In genomic region chr7:45897258-45897757, GRCm38 (mm10) we compare ENCODE assay signal across 7 mouse cellular contexts. TPM values are rescaled to one million over a fixed set of nuclear protein-coding genes. Genes with fewer than 3 reads are reported as not detected.
DNase-seq lines count a peak whose midpoint lies in the region; ATAC-seq and TF ChIP-seq lines count a peak whose summit lies in the region.

No protein-coding gene starts in this region.

- intact Hi-C loops in left cerebral cortex, postnatal 10 days (cut with DNase I) = no loop called here

- H3K27ac ChIP-seq in ES-E14 (ENCODE audit: insufficient read depth, low read depth, low read length, poor library complexity, severe bottlenecking) (peak overlapping the region; percentile 92), macrophage (peak overlapping the region; percentile 84)
- peak overlapping the region; percentile 64 for H3K27ac ChIP-seq in bone marrow, adult 2 months (ENCODE audit: control insufficient read depth, insufficient read depth, low read depth, low read length, poor library complexity)
- H3K27ac ChIP-seq in forebrain, embryonic 15.5 days (replicated peaks) = peak overlapping the region; percentile 72
- peak overlapping the region; percentile 82 for H3K27ac ChIP-seq in hindbrain, postnatal 0 days

- H3K9ac ChIP-seq in ES-E14 (ENCODE audit: insufficient read depth, low read depth, low read length, poor library complexity, severe bottlenecking) = peak overlapping the region; percentile 84
- peak overlapping the region; percentile 53 for H3K9ac ChIP-seq in forebrain, embryonic 15.5 days (replicated peaks)
- peak overlapping the region; percentile 63 for H3K9ac ChIP-seq in hindbrain, postnatal 0 days (replicated peaks; ENCODE audit: low read length)

- H3K4me2 ChIP-seq in forebrain, embryonic 15.5 days (replicated peaks) = peak overlapping the region; percentile 87
- peak overlapping the region; percentile 92 for H3K4me2 ChIP-seq in hindbrain, postnatal 0 days (ENCODE audit: low read depth, low read length)

- H3K79me2 ChIP-seq in macrophage (ENCODE audit: inconsistent target) = no peaks in the 10 kb centered on the region

- peak; percentile 58 for ATAC-seq in forebrain, embryonic 15.5 days (replicated peaks)
- peak; percentile 67 for ATAC-seq in hindbrain, postnatal 0 days

- in situ Hi-C loops in ES-E14 (cut with MboI; ENCODE audit: low sequenced_read_pairs in 2 of 2, unreplicated experiment in 2 of 2) = no loop called here

- H3K36me3 ChIP-seq in ES-E14 (ENCODE audit: control insufficient read depth, insufficient read depth, low read length, poor library complexity, severe bottlenecking) (no peaks in the 10 kb centered on the region; the same call in 1 of the 2 replicates), macrophage (ENCODE audit: inconsistent target) (no peaks in the 10 kb centered on the region)
- no peaks in the 10 kb centered on the region for H3K36me3 ChIP-seq in forebrain, embryonic 15.5 days
- H3K36me3 ChIP-seq in hindbrain, postnatal 0 days (ENCODE audit: insufficient read depth, low read length) = no peaks in the 10 kb centered on the region

- no peaks in the 10 kb centered on the region for H3K27me3 ChIP-seq in forebrain, embryonic 15.5 days
- no peaks in the 10 kb centered on the region for H3K27me3 ChIP-seq in hindbrain, postnatal 0 days (ENCODE audit: insufficient read depth, low read length)

- peaks cover 0 to 3% of the 10 kb centered on the region in 2 experiments; a peak in 2 of 4 replicates for H3K4me1 ChIP-seq in ES-E14 (ENCODE audit: control insufficient read depth in 2 of 2, insufficient read depth in 2 of 2, low read length in 2 of 2, poor library complexity in 1 of 2)
- no peaks in the 10 kb centered on the region; the same call in 1 of the 2 replicates for H3K4me1 ChIP-seq in bone marrow, adult 2 months (ENCODE audit: control insufficient read depth, insufficient read depth, low read length)
- H3K4me1 ChIP-seq in forebrain, embryonic 15.5 days = peaks cover 13% of the 10 kb centered on the region
- H3K4me1 ChIP-seq in hindbrain, postnatal 0 days (ENCODE audit: insufficient read depth, low read length) = peaks cover 8% of the 10 kb centered on the region; the same call in 1 of the 2 replicates

- TF ChIP-seq CTCF in bone marrow, adult 2 months (IDR thresholded peaks at IDR 0.05; ENCODE audit: control insufficient read depth, insufficient read depth, low read length) = no peak
- TF ChIP-seq CTCF in hindbrain, postnatal 0 days (IDR thresholded peaks at IDR 0.05; ENCODE audit: low read depth) = 0 out of 2 replicates have a peak, but pooled peaks have one; percentile 15

- no peak for DNase-seq in ES-E14 (ENCODE audit: low read depth, low spot score)
- DNase-seq in hindbrain, postnatal 0 days (ENCODE audit: low spot score) = peak; percentile 57
- DNase-seq in left cerebral cortex, postnatal 10 days (ENCODE audit: extremely low spot score in 1 of 2, low spot score in 2 of 2) = peak; percentile 49 to 75
- peak; percentile 49 for DNase-seq in right cerebral cortex, postnatal 4 days

- H3K4me3 ChIP-seq in ES-E14 (ENCODE audit: insufficient read depth in 1 of 2, low read depth in 1 of 2, low read length in 2 of 2, poor library complexity in 1 of 2, severe bottlenecking in 1 of 2) (peak overlapping the region; percentile 77 to 87), macrophage (ENCODE audit: inconsistent target) (peak overlapping the region; percentile 63)
- H3K4me3 ChIP-seq in bone marrow, adult 2 months (replicated peaks; ENCODE audit: control insufficient read depth, low read depth, low read length) = peak overlapping the region; percentile 71
- H3K4me3 ChIP-seq in forebrain, embryonic 15.5 days = peak overlapping the region; percentile 54
- H3K4me3 ChIP-seq in hindbrain, postnatal 0 days (ENCODE audit: low read length) = peak overlapping the region; percentile 50

- under 1% methylated on average over 19 of the region's 19 CpGs for WGBS in bone marrow, adult 2 months
- WGBS in forebrain, embryonic 15.5 days = under 1% methylated on average over 19 of the region's 19 CpGs
- WGBS in hindbrain, postnatal 0 days = under 1% methylated on average over 19 of the region's 19 CpGs
- 3% methylated on average over 19 of the region's 19 CpGs for WGBS in macrophage (ENCODE audit: missing documents)

- no peaks in the 10 kb centered on the region for H3K9me3 ChIP-seq in ES-E14 (ENCODE audit: control insufficient read depth, insufficient read depth, low read depth, low read length)
- no peaks in the 10 kb centered on the region for H3K9me3 ChIP-seq in forebrain, embryonic 15.5 days
- H3K9me3 ChIP-seq in hindbrain, postnatal 0 days (ENCODE audit: low read length) = no peaks in the 10 kb centered on the region

- TF ChIP-seq POLR2A in bone marrow, adult 2 months (IDR thresholded peaks at IDR 0.05; ENCODE audit: borderline replicate concordance, control insufficient read depth, low read depth, low read length) = peak; percentile 52; the same call in 1 of the 2 replicates

RNA-seq across cellular contexts. Expression of gene Tmem143, which starts 0.6 kb away (rescaled TPM):
- 26.0 and 34.8 TPM in 2 replicates for total RNA-seq in ES-E14 (2012; rRNA removed)
- 3.6 and 9.6 TPM in 2 replicates for polyA plus RNA-seq in bone marrow, adult 2 months (2011; ENCODE audit: insufficient read depth, insufficient read length, low replicate concordance, missing spikeins)
- polyA plus RNA-seq in forebrain, embryonic 15.5 days (2015; fragmentation: Nextera tagmentation; extraction: Ambion mirVana) = 4.8 and 5.7 TPM in 2 replicates
- 39.2 and 48.8 TPM in 2 replicates for total RNA-seq in hindbrain, postnatal 0 days (2014; rRNA removed)
- polyA plus RNA-seq in hindbrain, postnatal 0 days (2015; fragmentation: Nextera tagmentation; extraction: Ambion mirVana) = 4.6 and 6.8 TPM in 2 replicates
- 10 to 100 TPM; 17.9 to 22.8 TPM for total RNA-seq in left cerebral cortex, postnatal 10 days (2021)
- total RNA-seq in macrophage (2018; cell fraction: chromatin; rRNA removed) = 10 to 100 TPM in 9 of 26 experiments, 1 to 10 TPM in 17; 1.3 to 18.9 (median 7.3) TPM
- 10 to 100 TPM in 11 of 26 experiments, 1 to 10 TPM in 15; 6.6 to 14.2 (median 9.7) TPM for total RNA-seq in macrophage (2018; cell fraction: cytosol; rRNA removed)
- 10 to 100 TPM in 7 of 26 experiments, 1 to 10 TPM in 19; 2.1 to 19.1 (median 6.3) TPM for total RNA-seq in macrophage (2018; cell fraction: nucleus; rRNA removed)
- polyA plus RNA-seq in macrophage (2018) = 11.6 to 13.1 TPM (median 12.8 TPM) in 3 replicates

RNA-seq across cellular contexts. Expression of gene Syngr4, which starts 0.8 kb away (rescaled TPM):
- 0.74 TPM in 1 of 2 replicates, not detected in the other for total RNA-seq in ES-E14 (2012; rRNA removed)
- polyA plus RNA-seq in bone marrow, adult 2 months (2011; ENCODE audit: insufficient read depth, insufficient read length, low replicate concordance, missing spikeins) = not detected in 2 replicates
- 0.33 TPM in 1 of 2 replicates, not detected in the other for polyA plus RNA-seq in forebrain, embryonic 15.5 days (2015; fragmentation: Nextera tagmentation; extraction: Ambion mirVana)
- total RNA-seq in hindbrain, postnatal 0 days (2014; rRNA removed) = not detected in 2 replicates
- polyA plus RNA-seq in hindbrain, postnatal 0 days (2015; fragmentation: Nextera tagmentation; extraction: Ambion mirVana) = 0.19 and 0.51 TPM in 2 replicates
- not detected for total RNA-seq in left cerebral cortex, postnatal 10 days (2021)
- total RNA-seq in macrophage (2018; cell fraction: chromatin; rRNA removed) = not detected
- under 1 TPM in 3 of 26 experiments, not detected in 23; 0.19 to 0.33 (median 0.23) TPM for total RNA-seq in macrophage (2018; cell fraction: cytosol; rRNA removed)
- not detected for total RNA-seq in macrophage (2018; cell fraction: nucleus; rRNA removed)
- not detected in 3 replicates for polyA plus RNA-seq in macrophage (2018)

RNA-seq across cellular contexts. Expression of gene Grin2d, which starts 19.1 kb away (rescaled TPM):
- 0.67 and 0.90 TPM in 2 replicates for total RNA-seq in ES-E14 (2012; rRNA removed)
- polyA plus RNA-seq in bone marrow, adult 2 months (2011; ENCODE audit: insufficient read depth, insufficient read length, low replicate concordance, missing spikeins) = 0.97 and 2.5 TPM in 2 replicates
- polyA plus RNA-seq in forebrain, embryonic 15.5 days (2015; fragmentation: Nextera tagmentation; extraction: Ambion mirVana) = 0.84 and 0.92 TPM in 2 replicates
- 37.8 and 44.9 TPM in 2 replicates for total RNA-seq in hindbrain, postnatal 0 days (2014; rRNA removed)
- polyA plus RNA-seq in hindbrain, postnatal 0 days (2015; fragmentation: Nextera tagmentation; extraction: Ambion mirVana) = 4.1 and 4.4 TPM in 2 replicates
- 10 to 100 TPM; 35.6 to 36.4 TPM for total RNA-seq in left cerebral cortex, postnatal 10 days (2021)
- under 1 TPM in 18 of 26 experiments, not detected in 8; 0.12 to 0.65 (median 0.28) TPM for total RNA-seq in macrophage (2018; cell fraction: chromatin; rRNA removed)
- total RNA-seq in macrophage (2018; cell fraction: cytosol; rRNA removed) = under 1 TPM in 24 of 26 experiments, not detected in 2; 0.03 to 0.13 (median 0.05) TPM
- total RNA-seq in macrophage (2018; cell fraction: nucleus; rRNA removed) = under 1 TPM in 17 of 26 experiments, not detected in 9; 0.06 to 0.50 (median 0.21) TPM
- 0.11 to 0.12 TPM in 2 of 3 replicates, not detected in the other for polyA plus RNA-seq in macrophage (2018)

RNA-seq across cellular contexts. Expression of gene Emp3, which starts 23.9 kb away (rescaled TPM):
- 43.8 and 56.5 TPM in 2 replicates for total RNA-seq in ES-E14 (2012; rRNA removed)
- polyA plus RNA-seq in bone marrow, adult 2 months (2011; ENCODE audit: insufficient read depth, insufficient read length, low replicate concordance, missing spikeins) = 53.4 and 121 TPM in 2 replicates
- polyA plus RNA-seq in forebrain, embryonic 15.5 days (2015; fragmentation: Nextera tagmentation; extraction: Ambion mirVana) = 17.2 and 18.5 TPM in 2 replicates
- total RNA-seq in hindbrain, postnatal 0 days (2014; rRNA removed) = 4.9 and 15.3 TPM in 2 replicates
- polyA plus RNA-seq in hindbrain, postnatal 0 days (2015; fragmentation: Nextera tagmentation; extraction: Ambion mirVana) = 33.4 and 45.2 TPM in 2 replicates
- 1 to 10 TPM; 4.6 to 6.7 TPM for total RNA-seq in left cerebral cortex, postnatal 10 days (2021)
- total RNA-seq in macrophage (2018; cell fraction: chromatin; rRNA removed) = 100 to 1,000 TPM in 1 of 26 experiments, 10 to 100 TPM in 25; 13.0 to 118 (median 50.6) TPM
- total RNA-seq in macrophage (2018; cell fraction: cytosol; rRNA removed) = 100 to 1,000 TPM; 259 to 551 (median 444) TPM
- total RNA-seq in macrophage (2018; cell fraction: nucleus; rRNA removed) = 100 to 1,000 TPM in 24 of 26 experiments, 10 to 100 TPM in 2; 48.0 to 297 (median 164) TPM
- polyA plus RNA-seq in macrophage (2018) = 271 to 666 TPM (median 552 TPM) in 3 replicates

RNA-seq across cellular contexts. Expression of gene Kdelr1, which starts 24.7 kb away (rescaled TPM):
- 73.2 and 87.2 TPM in 2 replicates for total RNA-seq in ES-E14 (2012; rRNA removed)
- 47.0 and 69.2 TPM in 2 replicates for polyA plus RNA-seq in bone marrow, adult 2 months (2011; ENCODE audit: insufficient read depth, insufficient read length, low replicate concordance, missing spikeins)
- 33.3 and 38.3 TPM in 2 replicates for polyA plus RNA-seq in forebrain, embryonic 15.5 days (2015; fragmentation: Nextera tagmentation; extraction: Ambion mirVana)
- total RNA-seq in hindbrain, postnatal 0 days (2014; rRNA removed) = 161 and 196 TPM in 2 replicates
- 45.9 and 50.2 TPM in 2 replicates for polyA plus RNA-seq in hindbrain, postnatal 0 days (2015; fragmentation: Nextera tagmentation; extraction: Ambion mirVana)
- 100 to 1,000 TPM; 101 to 103 TPM for total RNA-seq in left cerebral cortex, postnatal 10 days (2021)
- 10 to 100 TPM in 15 of 26 experiments, 1 to 10 TPM in 11; 4.2 to 41.0 (median 11.8) TPM for total RNA-seq in macrophage (2018; cell fraction: chromatin; rRNA removed)
- 100 to 1,000 TPM in 10 of 26 experiments, 10 to 100 TPM in 16; 79.6 to 125 (median 90.5) TPM for total RNA-seq in macrophage (2018; cell fraction: cytosol; rRNA removed)
- total RNA-seq in macrophage (2018; cell fraction: nucleus; rRNA removed) = 10 to 100 TPM; 24.9 to 99.0 (median 55.4) TPM
- polyA plus RNA-seq in macrophage (2018) = 103 to 141 TPM (median 125 TPM) in 3 replicates
